Mouse (Mus musculus) heart, adult 2 months (tissue): ENCODE results near the gene Wdr60. TPM values are rescaled to one million over a fixed set of nuclear protein-coding genes. Genes with fewer than 3 reads are reported as not detected.
A peak's percentile ranks its signal among the peaks of the same experiment; 100 is the strongest.

Experiments
- DNase-seq, 2 experiments: peaks; one replicate each; pipeline ENCODE4 v3.0.0; 2021
- H3K27ac ChIP-seq: fragments of 200-600 bp; 2 replicates; pipeline ENCODE4 v1.8.1; 2022
- H3K27me3 ChIP-seq: fragments of 200-500 bp; 2 replicates; pipeline ENCODE4 v1.6.1; 2012; ENCODE audit warnings: mild to moderate bottlenecking, low read length, inconsistent platforms, mixed read lengths; ENCODE audit not compliant: control insufficient read depth, insufficient read depth
- H3K36me3 ChIP-seq: fragments of 200-500 bp; 2 replicates; pipeline ENCODE4 v1.6.1; 2012; ENCODE audit warnings: low read length, inconsistent platforms; ENCODE audit not compliant: control insufficient read depth, insufficient read depth
- H3K4me1 ChIP-seq: fragments of 200-500 bp; 2 replicates; pipeline ENCODE4 v1.6.1; 2011; ENCODE audit warnings: low read length; ENCODE audit not compliant: control insufficient read depth, insufficient read depth
- H3K4me3 ChIP-seq: fragments of 200-600 bp; 2 replicates; pipeline ENCODE4 v1.8.1; 2022
- H3K79me2 ChIP-seq: fragments of 200-500 bp; replicated peaks from 2 replicates; pipeline ENCODE4 v1.6.1; 2012; ENCODE audit warnings: mild to moderate bottlenecking, inconsistent platforms, low read length, moderate library complexity, mixed read lengths; ENCODE audit not compliant: control insufficient read depth, insufficient read depth
- H3K9ac ChIP-seq: fragments of 200-500 bp; 2 replicates; pipeline ENCODE4 v1.6.1; 2012; ENCODE audit warnings: low read depth, mild to moderate bottlenecking, control low read depth, inconsistent platforms, low read length, mixed read lengths
- CTCF ChIP-seq: fragments of 200-600 bp; IDR thresholded peaks from 2 replicates; pipeline ENCODE4 v1.8.1; 2022; ENCODE audit warnings: antibody characterized with exemption, mild to moderate bottlenecking, moderate library complexity
- EP300 ChIP-seq: fragments of 200-500 bp; IDR thresholded peaks from 2 replicates; pipeline ENCODE4 v1.6.1; 2011; ENCODE audit warnings: low read depth, low read length, control low read depth; ENCODE audit not compliant: insufficient read depth
- POLR2A ChIP-seq: fragments of 200-500 bp; IDR thresholded peaks from 2 replicates; pipeline ENCODE4 v1.6.1; 2011; ENCODE audit warnings: mild to moderate bottlenecking, low read depth, low read length, control low read depth; ENCODE audit not compliant: insufficient read depth
- WGBS: fragments of 180-500 bp; shearing (Covaris S2); methylation state at CpG from one replicate; pipeline ENCODE4 v1.1.7; 2018; 5-methylcytosine and 5-hydroxymethylcytosine counted together
- intact Hi-C: fragments of 180-260 bp; cut with DNase I; formaldehyde crosslinking; loops from one replicate; pipeline ENCODE4 v1.15.1; 2025
- polyA plus RNA-seq: library from polyadenylated mRNA; depleted of rRNA; stranded (reverse); fragments of >200 nt; gene quantifications from 2 replicates; pipeline ENCODE4 v1.2.3, GENCODE M21; 2012
- total RNA-seq, 2 experiments: library from RNA; stranded (reverse); gene quantifications; 2 replicates each; pipeline ENCODE4 v1.2.3; 2021

Wdr60 gene
- total and polyA plus RNA-seq, 3 experiments = 2.3 to 2.4 (median 2.4) TPM

DNA sequence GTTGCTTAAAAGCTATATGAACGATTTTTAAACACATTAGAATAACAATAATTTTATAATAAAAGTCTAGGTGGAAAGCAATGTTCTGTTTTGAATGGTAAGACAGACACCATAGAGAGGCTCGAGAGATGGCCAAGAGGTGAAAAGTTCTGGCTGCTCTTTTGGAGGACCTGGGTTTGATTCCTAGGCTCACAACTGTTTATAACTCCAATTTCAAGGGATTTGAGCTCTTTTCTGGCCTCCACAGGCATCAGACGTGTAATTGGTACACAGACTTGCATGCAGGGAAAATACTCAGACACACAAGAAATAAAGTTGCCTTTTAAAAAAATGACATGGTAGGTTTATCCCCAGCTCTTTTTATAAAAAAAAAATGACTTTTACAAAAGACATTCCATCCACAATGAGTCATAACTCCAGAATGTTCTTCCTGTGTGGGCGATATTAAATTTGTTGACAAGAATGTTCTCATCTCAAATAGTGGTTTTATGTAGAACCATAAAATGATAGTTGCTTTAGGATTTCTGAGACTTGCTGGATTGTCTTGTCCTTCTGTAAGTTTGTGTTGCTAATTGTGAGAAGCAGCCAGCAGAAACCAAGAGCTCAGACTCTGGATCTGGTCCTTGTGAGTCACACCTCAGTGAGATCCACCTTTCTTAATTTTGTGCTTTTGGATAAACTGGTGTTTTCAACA lies 30.9 kb upstream of the Wdr60 start:
- intact Hi-C loops = no loop called here
- 46% methylated on average over 4 of the region's 4 CpGs for WGBS
- no peak for DNase-seq

GRCm38 (mm10) chr12:116293185-116293584 lies 30.4 kb upstream of the Wdr60 start:
- peaks cover 4% of the 10 kb centered on the region; the same call in 1 of the 2 replicates for H3K79me2 ChIP-seq
- H3K27me3 ChIP-seq = no peaks in the 10 kb centered on the region
- H3K4me1 ChIP-seq = peaks cover 7% of the 10 kb centered on the region
- WGBS = 24% methylated on average over 2 of the region's 2 CpGs
- H3K4me3 ChIP-seq = no peak overlapping the region
- intact Hi-C loops = no loop called here
- H3K36me3 ChIP-seq = peaks cover 5% of the 10 kb centered on the region
- H3K27ac ChIP-seq = peak overlapping the region; percentile 67
- DNase-seq = no peak
- TF ChIP-seq CTCF (no peak), POLR2A (no peak), EP300 (no peak)
- no peak overlapping the region for H3K9ac ChIP-seq

More for the DNA sequence above, 30.9 kb upstream of the Wdr60 start:
- H3K27me3 ChIP-seq = no peaks in the 10 kb centered on the region
- TF ChIP-seq CTCF (no peak), EP300 (no peak), POLR2A (no peak)
- peaks cover 7% of the 10 kb centered on the region for H3K4me1 ChIP-seq
- no peak overlapping the region for H3K9ac ChIP-seq
- peaks cover 5% of the 10 kb centered on the region for H3K36me3 ChIP-seq
- peak overlapping the region; percentile 67 for H3K27ac ChIP-seq
- peaks cover 1% of the 10 kb centered on the region; the same call in 1 of the 2 replicates for H3K79me2 ChIP-seq
- no peak overlapping the region for H3K4me3 ChIP-seq

DNA sequence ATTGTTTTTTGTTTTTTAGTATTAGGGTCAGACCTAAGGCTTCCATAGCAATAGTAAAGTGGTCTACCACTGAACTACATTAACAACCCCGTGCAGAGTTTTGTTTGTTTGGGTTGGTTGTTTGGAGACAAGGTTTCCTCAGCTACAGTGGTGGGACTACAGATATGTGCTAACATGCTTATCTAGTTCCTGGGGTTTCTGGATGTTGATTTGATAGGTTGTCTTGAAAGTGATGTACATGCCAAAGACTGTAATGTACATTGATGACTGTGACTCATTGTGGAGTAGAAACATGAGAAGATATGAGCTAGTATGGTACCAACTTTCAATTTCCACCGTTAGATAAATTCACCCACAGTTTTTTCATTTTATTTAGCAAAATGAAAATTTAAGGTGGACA lies 20.7 kb upstream of the Wdr60 start:
- peaks cover 4% of the 10 kb centered on the region for H3K79me2 ChIP-seq
- WGBS = 48% methylated on average over 2 of the region's 2 CpGs
- TF ChIP-seq CTCF (no peak), EP300 (no peak), POLR2A (no peak)
- H3K27ac ChIP-seq = no peak overlapping the region
- no peak overlapping the region for H3K9ac ChIP-seq
- DNase-seq = no peak
- no peak overlapping the region for H3K4me3 ChIP-seq
- intact Hi-C loops = loop anchor here (5.0 kb wide), 3 partner anchors 34 to 339 kb away; partner anchors contain the start of gene Zfp386
- no peaks in the 10 kb centered on the region; the same call in 1 of the 2 replicates for H3K36me3 ChIP-seq
- no peaks in the 10 kb centered on the region; the same call in 1 of the 2 replicates for H3K4me1 ChIP-seq
- no peaks in the 10 kb centered on the region for H3K27me3 ChIP-seq

- 70% methylated on average over 2 of the region's 2 CpGs for WGBS
- no peaks in the 10 kb centered on the region for H3K27me3 ChIP-seq
- intact Hi-C loops = loop anchor here (5.0 kb wide), 3 partner anchors 34 to 339 kb away; partner anchors contain the start of gene Zfp386
- H3K36me3 ChIP-seq = no peaks in the 10 kb centered on the region; the same call in 1 of the 2 replicates
- no peak for DNase-seq
- no peak overlapping the region for H3K9ac ChIP-seq
- H3K4me3 ChIP-seq = peak overlapping the region; percentile 98; the same call in 1 of the 2 replicates
- no peak overlapping the region; the same call in 1 of the 2 replicates for H3K27ac ChIP-seq
- TF ChIP-seq EP300 (no peak), POLR2A (no peak), CTCF (no peak)
- peaks cover 2% of the 10 kb centered on the region for H3K79me2 ChIP-seq
- no peaks in the 10 kb centered on the region; the same call in 1 of the 2 replicates for H3K4me1 ChIP-seq
These were observed 20.0 kb upstream of the Wdr60 start for GRCm38 (mm10) chr12:116282856-116283255.

- H3K27me3 ChIP-seq = no peaks in the 10 kb centered on the region
- peak overlapping the region; percentile 98 for H3K4me3 ChIP-seq
- peak overlapping the region; percentile 86 for H3K9ac ChIP-seq
- DNase-seq = peak; percentile 41 to 59
- H3K36me3 ChIP-seq = no peaks in the 10 kb centered on the region; the same call in 1 of the 2 replicates
- peak overlapping the region; percentile 97 for H3K27ac ChIP-seq
- TF ChIP-seq POLR2A (no peak), CTCF (no peak), EP300 (no peak)
- no peaks in the 10 kb centered on the region; the same call in 1 of the 2 replicates for H3K4me1 ChIP-seq
- under 1% methylated on average over 55 of the region's 55 CpGs for WGBS
- no peaks in the 10 kb centered on the region; the same call in 1 of the 2 replicates for H3K79me2 ChIP-seq
- intact Hi-C loops = loop anchor here (2.0 to 5.0 kb wide), 4 partner anchors 36 to 341 kb away; partner anchors contain the start of genes Ncapg2 and Zfp386
These were observed 18.8 kb upstream of the Wdr60 start for GRCm38 (mm10) chr12:116281427-116282281.
